Mouse (Mus musculus): Measurements from ENCODE around the gene E130114P18Rik. TPM values are rescaled to one million over a fixed set of nuclear protein-coding genes. Genes with fewer than 3 reads are reported as not detected.

The E130114P18Rik gene
- polyA plus RNA-seq, 1 experiment from 2014 or later = 30.7 TPM

DNA sequence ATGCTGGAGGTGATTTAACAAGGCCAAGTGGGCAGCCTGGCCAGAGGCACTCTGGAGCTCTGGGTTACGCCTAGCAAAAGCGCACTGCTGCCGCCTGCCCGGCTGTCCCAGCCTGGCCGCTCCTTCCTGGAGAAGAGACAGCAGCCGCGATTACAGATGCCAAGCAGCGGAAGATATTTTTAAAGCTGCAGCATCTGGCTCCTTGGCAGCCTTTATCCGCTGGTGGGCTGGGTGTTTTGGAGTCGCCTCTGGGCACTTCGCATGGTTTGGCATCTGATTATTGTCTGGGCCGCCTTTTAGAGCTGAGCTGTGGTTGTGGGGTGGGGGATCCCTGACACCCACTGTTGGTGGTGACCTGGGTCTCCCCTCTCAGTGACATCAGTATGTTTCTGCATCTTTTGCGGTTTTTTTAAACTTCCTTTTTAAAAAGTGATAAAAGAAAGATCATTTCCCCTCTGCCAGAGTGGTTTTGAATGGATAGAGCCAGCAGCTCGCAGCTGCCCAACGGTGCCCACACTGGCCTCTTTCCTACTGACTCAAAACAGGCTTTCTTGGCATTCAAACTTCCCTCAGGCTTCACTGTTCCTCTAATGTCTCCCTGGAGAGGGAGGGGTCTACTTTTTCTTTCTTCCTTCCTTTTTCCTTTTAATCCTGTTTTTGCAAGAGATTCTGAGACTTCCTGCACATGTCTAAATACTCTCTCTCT is 159.1 kb downstream of the E130114P18Rik start:
- H3K4me3 ChIP-seq = no peak overlapping the region
- H3K9ac ChIP-seq = 0 out of 2 replicates have a peak overlapping the region, but pooled peaks have one; percentile 3
- ATAC-seq (ENCODE audit: low read depth) = peak; percentile 88
- H3K4me2 ChIP-seq = peak overlapping the region; percentile 35
- H3K27me3 ChIP-seq = no peaks in the 10 kb centered on the region
- H3K9me3 ChIP-seq = no peaks in the 10 kb centered on the region
- WGBS = 43% methylated on average over 15 of the region's 15 CpGs
- H3K4me1 ChIP-seq (replicated peaks) = peaks cover 12% of the 10 kb centered on the region
- peak overlapping the region; percentile 74 for H3K27ac ChIP-seq (replicated peaks)
- H3K36me3 ChIP-seq = no peaks in the 10 kb centered on the region

DNA sequence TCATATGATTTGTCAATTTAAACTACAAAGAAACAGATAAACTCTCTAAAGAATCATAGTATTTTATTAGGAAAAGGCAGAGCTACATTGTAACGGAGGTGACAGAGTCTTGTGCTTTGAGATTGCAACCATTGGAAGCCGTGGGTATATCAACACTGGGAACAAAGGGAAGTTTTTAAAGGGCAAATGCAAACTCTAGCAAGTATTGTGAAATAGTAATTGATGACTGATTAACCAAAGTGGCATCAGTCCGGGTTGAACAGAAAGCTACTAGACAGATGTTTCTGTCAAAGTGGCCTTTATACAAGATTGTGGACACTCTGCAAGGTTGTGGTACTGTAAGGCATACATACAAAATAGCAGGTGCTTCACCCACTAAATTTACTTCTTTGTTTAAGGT is 162.8 kb downstream of the E130114P18Rik start:
- Histone ChIP-seq H3K36me3 (no peaks in the 10 kb centered on the region), H3K27ac (replicated peaks) (no peak overlapping the region), H3K4me3 (no peak overlapping the region), H3K9me3 (no peaks in the 10 kb centered on the region), H3K4me1 (replicated peaks) (peaks cover 31% of the 10 kb centered on the region), H3K9ac (no peak overlapping the region), H3K27me3 (no peaks in the 10 kb centered on the region), H3K4me2 (no peak overlapping the region)
- WGBS = 81% methylated on average over 3 of the region's 3 CpGs
- ATAC-seq (ENCODE audit: low read depth) = no peak

DNA sequence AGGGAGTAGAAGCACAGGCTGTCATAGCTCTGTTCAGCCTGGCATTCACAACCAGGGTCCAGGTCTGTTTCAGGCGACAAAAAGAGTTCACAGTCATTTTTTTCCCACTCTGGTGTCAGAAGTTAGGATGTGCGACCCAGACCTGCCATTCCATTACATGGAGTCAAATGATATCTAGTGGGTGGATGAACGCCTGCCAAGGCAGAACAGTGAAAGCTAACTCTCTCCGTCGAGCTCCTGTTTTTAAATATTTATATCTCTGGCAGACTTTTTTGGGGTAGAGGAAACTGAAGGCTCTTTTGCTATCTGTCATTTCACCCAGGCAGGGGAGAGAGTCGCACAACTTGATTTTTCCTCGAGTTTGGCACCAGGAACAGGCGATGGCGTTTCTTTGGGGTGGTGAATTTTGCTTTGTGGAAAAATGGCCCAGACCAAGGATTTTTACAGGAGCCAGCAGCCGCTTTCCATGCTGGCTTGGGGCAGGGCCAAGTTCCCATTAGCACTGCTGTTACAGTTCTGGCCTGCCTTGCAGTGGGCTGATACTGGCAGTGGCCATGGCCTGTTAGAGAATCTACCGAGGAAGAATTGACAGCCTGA is 166.5 kb downstream of the E130114P18Rik start:
- H3K27me3 ChIP-seq = no peaks in the 10 kb centered on the region
- no peak overlapping the region for H3K4me3 ChIP-seq
- ATAC-seq (ENCODE audit: low read depth) = no peak
- peak overlapping the region; percentile 20 for H3K27ac ChIP-seq (replicated peaks)
- H3K9me3 ChIP-seq = no peaks in the 10 kb centered on the region
- no peaks in the 10 kb centered on the region for H3K36me3 ChIP-seq
- H3K4me1 ChIP-seq (replicated peaks) = peaks cover 33% of the 10 kb centered on the region
- WGBS = 73% methylated on average over 11 of the region's 11 CpGs
- no peak overlapping the region for H3K4me2 ChIP-seq
- no peak overlapping the region for H3K9ac ChIP-seq

DNA sequence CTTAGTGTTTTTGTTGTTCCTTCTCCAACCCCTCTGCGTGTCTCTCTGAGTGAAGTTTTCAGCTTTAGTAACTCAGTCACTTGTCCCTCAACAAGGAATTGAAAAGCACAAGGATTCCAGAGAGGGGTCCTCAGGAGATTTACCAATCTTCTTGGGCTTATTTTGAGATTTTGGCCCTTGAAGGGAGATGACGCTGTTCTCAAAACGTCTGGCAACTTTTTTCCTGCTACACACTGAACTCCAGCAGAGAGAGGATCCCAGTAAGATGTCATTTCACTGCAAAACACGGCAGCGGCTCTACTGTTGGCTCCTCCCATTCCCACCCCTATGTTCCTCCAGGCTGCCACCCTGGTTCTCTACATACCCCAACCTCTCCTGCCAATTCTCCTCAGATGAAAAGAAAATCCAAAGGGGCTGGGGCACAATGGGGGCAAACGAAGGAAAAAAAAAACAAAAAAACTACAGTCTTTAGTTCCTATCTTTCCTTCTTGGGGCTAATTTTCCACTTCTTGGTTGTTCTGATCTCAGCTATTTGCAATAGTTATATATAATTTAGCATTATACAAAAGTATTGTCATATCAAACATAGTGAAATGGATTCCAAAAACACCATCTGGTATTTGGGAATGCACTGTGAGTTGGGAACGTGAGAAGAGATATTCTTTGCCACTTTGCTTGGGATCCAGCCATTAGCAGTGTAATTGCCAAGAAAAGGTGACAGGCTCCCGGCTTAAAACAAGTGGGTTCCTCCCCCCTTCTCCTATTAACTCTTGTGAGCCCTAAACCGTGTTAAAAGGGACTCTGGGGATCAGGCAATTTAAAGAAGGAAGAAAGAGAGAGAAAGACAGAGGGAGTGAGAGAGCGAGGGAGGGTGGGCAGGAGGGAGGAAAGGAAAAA is 167.8 kb downstream of the E130114P18Rik start:
- ATAC-seq (ENCODE audit: low read depth) = no peak
- Histone ChIP-seq H3K9me3 (no peaks in the 10 kb centered on the region), H3K4me2 (no peak overlapping the region), H3K9ac (no peak overlapping the region), H3K27me3 (no peaks in the 10 kb centered on the region), H3K27ac (replicated peaks) (peak overlapping the region; percentile 33; the same call in 1 of the 2 replicates), H3K4me3 (no peak overlapping the region), H3K4me1 (replicated peaks) (peaks cover 33% of the 10 kb centered on the region), H3K36me3 (no peaks in the 10 kb centered on the region)
- 32% methylated on average over 10 of the region's 10 CpGs for WGBS

DNA sequence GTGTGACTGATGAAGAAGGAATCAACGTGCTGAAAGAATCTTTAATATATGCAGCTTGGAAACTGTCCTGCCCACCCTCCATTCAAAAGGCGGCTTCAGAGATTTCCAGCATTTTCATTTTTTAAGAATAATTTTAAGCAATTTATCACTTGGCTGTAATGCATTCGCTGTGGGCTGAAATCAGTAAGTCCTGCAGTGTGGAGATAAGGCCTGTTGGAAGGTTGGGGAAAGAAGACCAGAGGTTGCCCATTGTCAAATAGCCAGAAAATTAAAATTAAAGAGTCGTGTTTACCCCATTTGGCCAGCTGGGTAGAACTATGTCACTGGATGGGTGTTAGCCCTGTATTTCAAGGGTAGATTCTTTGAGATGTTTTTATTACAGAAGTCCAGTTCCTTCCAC is 168.5 kb downstream of the E130114P18Rik start:
- H3K36me3 ChIP-seq = no peaks in the 10 kb centered on the region
- H3K27me3 ChIP-seq = no peaks in the 10 kb centered on the region
- peak overlapping the region; percentile 33; the same call in 1 of the 2 replicates for H3K27ac ChIP-seq (replicated peaks)
- no peak overlapping the region for H3K9ac ChIP-seq
- no peaks in the 10 kb centered on the region for H3K9me3 ChIP-seq
- 83% methylated on average over 4 of the region's 4 CpGs for WGBS
- no peak overlapping the region for H3K4me3 ChIP-seq
- ATAC-seq (ENCODE audit: low read depth) = no peak
- H3K4me1 ChIP-seq (replicated peaks) = peaks cover 33% of the 10 kb centered on the region
- no peak overlapping the region for H3K4me2 ChIP-seq

DNA sequence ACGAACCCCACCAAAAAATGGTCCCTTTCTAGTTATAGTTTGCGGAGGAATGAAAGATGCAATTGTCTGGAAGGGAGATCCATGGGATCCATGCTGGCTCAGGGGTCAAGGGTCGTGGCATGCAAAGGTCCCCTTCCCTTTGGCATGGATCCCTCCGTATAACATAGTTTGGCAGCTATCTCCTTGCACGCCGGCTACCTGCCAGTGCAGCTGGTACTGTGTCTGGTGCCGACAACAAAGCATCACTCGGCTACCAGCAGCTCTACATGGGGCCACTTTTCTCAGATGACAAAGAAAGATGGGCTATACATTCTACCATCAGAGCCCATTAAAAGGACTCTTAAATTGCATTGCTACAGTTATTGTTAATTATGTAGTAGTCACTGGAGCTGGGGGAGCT is 169.2 kb downstream of the E130114P18Rik start:
- 52% methylated on average over 8 of the region's 8 CpGs for WGBS
- H3K27ac ChIP-seq (replicated peaks) = no peak overlapping the region
- peak; percentile 56; the same call in 1 of the 2 replicates for ATAC-seq (ENCODE audit: low read depth)

DNA sequence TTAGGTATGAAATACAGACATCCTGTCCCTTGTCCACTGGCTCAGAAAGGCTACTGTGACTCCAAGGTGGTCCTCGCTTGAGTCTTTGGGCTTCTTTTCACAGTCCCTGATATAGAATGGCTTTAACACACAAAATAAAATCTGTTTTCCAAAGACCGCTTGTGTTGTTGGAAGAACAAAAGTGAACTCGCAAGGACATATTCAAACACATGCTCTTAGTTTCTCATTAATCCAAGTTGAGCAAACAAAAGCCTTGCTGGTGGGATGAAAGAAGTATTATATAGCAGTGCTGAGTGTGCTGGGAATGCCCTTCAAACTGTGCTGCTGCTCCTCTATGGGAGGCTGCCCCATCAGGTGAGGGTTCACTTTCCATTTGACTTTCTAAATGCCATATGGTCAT is 169.7 kb downstream of the E130114P18Rik start:
- Histone ChIP-seq H3K4me3 (no peak overlapping the region), H3K4me2 (no peak overlapping the region), H3K36me3 (no peaks in the 10 kb centered on the region), H3K9ac (no peak overlapping the region), H3K27ac (replicated peaks) (no peak overlapping the region), H3K4me1 (replicated peaks) (peaks cover 33% of the 10 kb centered on the region), H3K27me3 (no peaks in the 10 kb centered on the region), H3K9me3 (no peaks in the 10 kb centered on the region)
- 59% methylated on average over 3 of the region's 3 CpGs for WGBS
- ATAC-seq (ENCODE audit: low read depth) = no peak

More for the DNA sequence above, 169.2 kb downstream of the E130114P18Rik start:
- no peak overlapping the region for H3K9ac ChIP-seq
- no peak overlapping the region for H3K4me2 ChIP-seq
- peaks cover 33% of the 10 kb centered on the region for H3K4me1 ChIP-seq (replicated peaks)
- H3K9me3 ChIP-seq = no peaks in the 10 kb centered on the region
- H3K4me3 ChIP-seq = no peak overlapping the region
- no peaks in the 10 kb centered on the region for H3K27me3 ChIP-seq
- H3K36me3 ChIP-seq = no peaks in the 10 kb centered on the region

DNA sequence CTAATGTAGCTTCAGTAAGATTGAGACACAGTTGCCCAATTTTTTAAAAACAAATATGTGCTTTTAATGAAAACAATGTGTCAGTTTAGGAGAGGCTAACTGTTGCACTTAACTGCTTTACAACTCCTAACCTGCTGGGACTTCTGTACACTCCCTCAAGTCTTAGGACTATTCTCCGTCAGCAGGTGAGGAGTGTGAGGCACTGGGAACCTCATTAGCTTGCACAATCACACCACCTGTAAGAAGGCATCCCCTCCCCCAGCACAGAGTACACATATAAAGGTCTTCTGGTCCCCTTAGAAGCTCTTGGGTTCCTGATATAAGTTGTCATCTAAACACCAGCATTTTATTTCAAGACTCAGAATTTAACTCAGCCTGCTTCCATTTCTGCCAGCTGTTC is 170.7 kb downstream of the E130114P18Rik start:
- Histone ChIP-seq H3K27ac (replicated peaks) (no peak overlapping the region), H3K36me3 (no peaks in the 10 kb centered on the region), H3K4me3 (no peak overlapping the region), H3K4me1 (replicated peaks) (peaks cover 38% of the 10 kb centered on the region), H3K9me3 (no peaks in the 10 kb centered on the region), H3K27me3 (no peaks in the 10 kb centered on the region), H3K9ac (no peak overlapping the region), H3K4me2 (no peak overlapping the region)
- ATAC-seq (ENCODE audit: low read depth) = no peak
- 74% methylated on average over 1 of the region's 1 CpGs for WGBS

DNA sequence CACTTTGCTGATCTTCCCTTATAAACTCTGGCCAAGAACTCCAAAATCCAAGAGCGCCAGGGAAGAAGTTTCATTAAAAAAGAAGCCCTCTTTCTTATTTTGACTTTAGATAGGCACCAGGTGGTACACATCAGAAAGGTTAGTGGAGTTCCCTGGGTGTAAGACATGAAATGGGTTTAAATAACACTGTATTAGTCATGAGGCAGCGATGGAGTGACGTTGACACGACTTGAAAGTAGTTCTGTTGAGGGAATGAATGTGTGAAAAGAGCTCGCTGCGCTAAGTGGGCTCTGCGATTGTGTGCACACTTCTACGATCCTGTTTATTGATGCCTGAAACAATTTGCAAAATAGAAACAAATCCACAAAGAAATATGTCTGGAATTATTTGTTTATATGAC is 171.4 kb downstream of the E130114P18Rik start:
- Histone ChIP-seq H3K4me2 (no peak overlapping the region), H3K36me3 (no peaks in the 10 kb centered on the region), H3K27ac (replicated peaks) (no peak overlapping the region), H3K4me1 (replicated peaks) (peaks cover 40% of the 10 kb centered on the region), H3K9ac (no peak overlapping the region), H3K9me3 (no peaks in the 10 kb centered on the region), H3K27me3 (no peaks in the 10 kb centered on the region), H3K4me3 (no peak overlapping the region)
- 88% methylated on average over 8 of the region's 8 CpGs for WGBS
- ATAC-seq (ENCODE audit: low read depth) = no peak

DNA sequence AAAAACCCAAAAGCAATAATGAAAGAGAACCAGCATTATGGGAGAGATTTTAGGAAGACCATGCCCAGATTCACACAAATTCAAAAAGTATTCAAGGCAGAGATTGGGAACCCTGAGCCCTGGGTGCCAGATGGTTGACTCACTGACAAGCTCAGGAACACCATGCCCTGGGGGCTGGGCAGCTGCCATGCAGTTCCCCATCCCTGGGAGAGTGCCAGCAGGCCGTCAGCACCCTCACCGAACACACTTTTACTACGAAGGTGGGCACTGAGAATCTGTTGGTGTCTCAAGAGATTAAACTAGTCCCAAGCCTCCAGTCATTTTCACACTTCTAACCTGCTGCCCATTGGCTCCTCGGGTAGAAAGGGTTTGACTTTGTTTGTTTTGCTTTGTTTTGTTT is 175.3 kb downstream of the E130114P18Rik start:
- H3K36me3 ChIP-seq = no peaks in the 10 kb centered on the region
- WGBS = 42% methylated on average over 4 of the region's 4 CpGs
- no peak overlapping the region for H3K4me2 ChIP-seq
- no peak overlapping the region for H3K9ac ChIP-seq
- no peak overlapping the region; the same call in 1 of the 2 replicates for H3K27ac ChIP-seq (replicated peaks)
- H3K27me3 ChIP-seq = no peaks in the 10 kb centered on the region
- H3K4me1 ChIP-seq (replicated peaks) = peaks cover 18% of the 10 kb centered on the region
- ATAC-seq (ENCODE audit: low read depth) = no peak
- no peak overlapping the region for H3K4me3 ChIP-seq
- no peaks in the 10 kb centered on the region for H3K9me3 ChIP-seq

DNA sequence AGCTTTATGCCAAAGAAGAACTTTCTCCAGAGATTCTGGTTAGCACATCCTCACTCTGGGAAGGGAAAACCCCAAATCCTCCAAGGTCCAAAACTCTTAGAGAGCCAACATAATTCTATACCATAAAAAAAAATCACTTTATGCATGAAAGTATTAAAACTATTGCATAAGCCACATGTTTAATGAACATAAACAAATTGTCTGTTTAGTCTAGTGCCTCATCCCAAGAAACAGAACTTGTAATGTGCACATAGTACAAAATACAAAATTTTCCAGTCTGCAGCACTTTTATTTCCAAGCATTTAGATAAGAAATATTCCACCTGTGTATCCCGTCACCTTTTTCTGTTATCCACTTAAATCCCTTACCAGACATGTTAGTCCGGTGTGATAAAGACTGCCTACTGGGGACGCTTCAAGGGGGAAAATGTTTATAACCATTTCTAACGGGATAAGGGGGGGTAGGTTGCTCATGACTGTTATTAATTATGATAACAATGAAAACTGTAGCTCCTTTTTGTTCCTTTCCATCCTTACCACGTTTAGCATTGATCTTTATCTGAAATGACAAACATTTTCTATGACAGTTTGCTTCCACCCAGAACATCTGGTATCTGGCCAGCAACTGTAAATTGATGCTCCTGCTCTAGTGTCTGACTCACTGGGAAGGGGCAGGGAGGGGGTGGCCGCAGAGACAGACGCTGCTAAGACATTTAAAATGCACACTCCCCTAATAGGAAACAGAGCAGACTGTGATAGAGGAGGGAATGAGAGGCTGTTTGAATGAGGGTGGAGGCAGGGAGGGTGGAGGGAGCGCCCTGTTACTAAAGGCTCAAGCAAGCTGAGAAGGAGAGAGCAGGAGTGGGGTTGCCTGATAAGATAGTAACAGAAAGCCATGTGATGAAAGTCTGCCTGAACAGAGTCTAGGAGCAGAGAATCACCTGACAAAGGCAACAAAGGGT is 176.7 kb downstream of the E130114P18Rik start:
- Histone ChIP-seq H3K27me3 (no peaks in the 10 kb centered on the region), H3K4me2 (0 out of 2 replicates have a peak overlapping the region, but pooled peaks have one; percentile 13), H3K4me1 (replicated peaks) (peaks cover 18% of the 10 kb centered on the region), H3K9me3 (no peaks in the 10 kb centered on the region), H3K9ac (peak overlapping the region; percentile 26; the same call in 1 of the 2 replicates), H3K36me3 (no peaks in the 10 kb centered on the region), H3K4me3 (no peak overlapping the region), H3K27ac (replicated peaks) (peak overlapping the region; percentile 59)
- WGBS = 45% methylated on average over 8 of the region's 8 CpGs
- ATAC-seq (ENCODE audit: low read depth) = peak; percentile 72

Data from neural tube, embryonic 13.5 days (tissue).